Mouse (Mus musculus) MEL (cell line): ENCODE measurements around the gene Cntnap2. TPM values are rescaled to one million over a fixed set of nuclear protein-coding genes. Genes with fewer than 3 reads are reported as not detected.

Source experiments
- DNase-seq: peaks from one replicate; pipeline ENCODE4 v3.0.0; 2011; ENCODE audit warnings: low read depth, low spot score
- H3K27ac ChIP-seq: 2 replicates; pipeline ENCODE4 v1.5.1; 2012; ENCODE audit warnings: low read depth, mild to moderate bottlenecking, control low read depth, low read length, moderate library complexity; ENCODE audit not compliant: control insufficient read depth
- H3K27me3 ChIP-seq, 2 experiments: fragments of 150-350 bp in 1 of 2; sonication (generic) in 1 of 2; 2 replicates each; pipeline ENCODE4 v1.6.1; 2012; ENCODE audit warnings: low read length in 2 of 2, mild to moderate bottlenecking in 2 of 2, improper control_type of control experiment in 1 of 2, moderate library complexity in 1 of 2; ENCODE audit not compliant: insufficient read depth in 2 of 2, control insufficient read depth in 1 of 2
- H3K36me3 ChIP-seq, 2 experiments: 2 replicates each; pipeline ENCODE4 v1.6.1; 2012 to 2014; ENCODE audit warnings: low read length in 2 of 2, improper control_type of control experiment in 1 of 2, inconsistent platforms in 1 of 2, mild to moderate bottlenecking in 1 of 2; ENCODE audit not compliant: insufficient read depth in 2 of 2, control insufficient read depth in 1 of 2
- H3K4me1 ChIP-seq, 2 experiments: fragments of 150-350 bp in 1 of 2; sonication (generic) in 1 of 2; 2 replicates each; pipeline ENCODE4 v1.6.1; 2012; ENCODE audit warnings: low read length in 2 of 2, improper control_type of control experiment in 1 of 2, mild to moderate bottlenecking in 1 of 2; ENCODE audit not compliant: insufficient read depth in 2 of 2, control insufficient read depth in 1 of 2
- H3K4me3 ChIP-seq, 2 experiments: fragments of 150-350 bp in 1 of 2; sonication (generic) in 1 of 2; 2 replicates each; pipeline ENCODE4 v1.5.1; 2012; ENCODE audit warnings: low read depth in 2 of 2, low read length in 2 of 2, mild to moderate bottlenecking in 2 of 2, moderate library complexity in 2 of 2, control low read depth in 1 of 2, improper control_type of control experiment in 1 of 2; ENCODE audit not compliant: control insufficient read depth in 1 of 2, insufficient read depth in 1 of 2
- H3K79me2 ChIP-seq: 2 replicates; pipeline ENCODE4 v1.6.1; 2012; ENCODE audit warnings: mild to moderate bottlenecking, low read length, moderate library complexity; ENCODE audit not compliant: control insufficient read depth, poor library complexity, insufficient read depth
- H3K9ac ChIP-seq: 2 replicates; pipeline ENCODE4 v1.6.1; 2012; ENCODE audit warnings: low read depth, mild to moderate bottlenecking, control low read depth, low read length, moderate library complexity; ENCODE audit not compliant: control insufficient read depth, poor library complexity, severe bottlenecking
- H3K9me3 ChIP-seq: fragments of 150-350 bp; sonication (generic); replicated peaks from 2 replicates; pipeline ENCODE4 v1.6.1; 2012; ENCODE audit warnings: mild to moderate bottlenecking, low read length, improper control_type of control experiment, moderate library complexity; ENCODE audit not compliant: insufficient read depth
- CHD2 ChIP-seq: IDR thresholded peaks from 2 replicates; pipeline ENCODE4 v1.6.1; 2011; ENCODE audit warnings: low read length, improper control_type of control experiment
- GATA1 ChIP-seq: IDR thresholded peaks from 2 replicates; pipeline ENCODE4 v1.6.1; 2011; ENCODE audit warnings: low read depth, low read length, improper control_type of control experiment
- MAFK ChIP-seq: IDR thresholded peaks from 2 replicates; pipeline ENCODE4 v1.6.1; 2011; ENCODE audit warnings: low read depth, mild to moderate bottlenecking, low read length, improper control_type of control experiment, borderline replicate concordance
- MAX ChIP-seq: IDR thresholded peaks from 2 replicates; pipeline ENCODE4 v1.6.1; 2011; ENCODE audit warnings: low read length, improper control_type of control experiment
- MAZ ChIP-seq: IDR thresholded peaks from 2 replicates; pipeline ENCODE4 v1.6.1; 2012; ENCODE audit warnings: low read depth, mild to moderate bottlenecking, inconsistent platforms, low read length, improper control_type of control experiment
- MEF2A ChIP-seq: IDR thresholded peaks from 2 replicates; pipeline ENCODE4 v1.6.1; 2014; ENCODE audit warnings: low read depth, mild to moderate bottlenecking, inconsistent platforms, low read length, improper control_type of control experiment; ENCODE audit not compliant: poor library complexity, insufficient replicate concordance, severe bottlenecking; ENCODE audit errors: extremely low read depth
- MYC ChIP-seq: IDR thresholded peaks from 2 replicates; pipeline ENCODE4 v1.6.1; 2011; ENCODE audit warnings: low read depth, mild to moderate bottlenecking, low read length, improper control_type of control experiment, moderate library complexity
- RCOR1 ChIP-seq: IDR thresholded peaks from 2 replicates; pipeline ENCODE4 v1.6.1; 2012; ENCODE audit warnings: low read depth, mild to moderate bottlenecking, inconsistent platforms, low read length, improper control_type of control experiment
- TBP ChIP-seq: IDR thresholded peaks from 2 replicates; pipeline ENCODE4 v1.8.0; 2011; ENCODE audit warnings: low read depth, low read length, improper control_type of control experiment
- TCF12 ChIP-seq: IDR thresholded peaks from 2 replicates; pipeline ENCODE4 v1.6.1; 2014; ENCODE audit warnings: low read depth, mild to moderate bottlenecking, inconsistent platforms, low read length, improper control_type of control experiment, moderate library complexity
- USF1 ChIP-seq: IDR thresholded peaks from 2 replicates; pipeline ENCODE4 v1.6.1; 2014; ENCODE audit warnings: low read depth, mild to moderate bottlenecking, inconsistent platforms, low read length, improper control_type of control experiment, moderate library complexity
- USF2 ChIP-seq, 2 experiments: IDR thresholded peaks; 2 replicates each; pipeline ENCODE4 v1.6.1; 2011 to 2012; ENCODE audit warnings: improper control_type of control experiment in 2 of 2, low read length in 2 of 2, borderline replicate concordance in 1 of 2, inconsistent platforms in 1 of 2, low read depth in 1 of 2, mild to moderate bottlenecking in 1 of 2; ENCODE audit not compliant: insufficient read depth in 1 of 2
- ZC3H11A ChIP-seq: IDR thresholded peaks from 2 replicates; pipeline ENCODE4 v1.6.1; 2012; ENCODE audit warnings: low read depth, mild to moderate bottlenecking, inconsistent platforms, low read length, improper control_type of control experiment
- ZKSCAN1 ChIP-seq: IDR thresholded peaks from 2 replicates; pipeline ENCODE4 v1.6.1; 2012; ENCODE audit warnings: low read depth, mild to moderate bottlenecking, inconsistent platforms, low read length, improper control_type of control experiment, moderate library complexity
- ZNF384 ChIP-seq: IDR thresholded peaks from 2 replicates; pipeline ENCODE4 v1.6.1; 2012; ENCODE audit warnings: low read depth, mild to moderate bottlenecking, inconsistent platforms, low read length, improper control_type of control experiment
- polyA plus RNA-seq, 2 experiments: library from polyadenylated mRNA; stranded (reverse) in 1 of 2; unstranded in 1 of 2; fragments of >175 nt in 1 of 2; fragments of >200 nt in 1 of 2; gene quantifications; 2 replicates each; pipeline versions ENCODE4 v1.2.1 to v1.2.4; 2012; ENCODE audit warnings: low replicate concordance in 2 of 2, low read depth in 1 of 2; ENCODE audit not compliant: insufficient read length in 2 of 2, insufficient read depth in 1 of 2, missing spikeins in 1 of 2
- total RNA-seq: library from RNA; depleted of rRNA; stranded (reverse); fragments of 300-350 nt; gene quantifications from 2 replicates; pipeline ENCODE4 v1.2.3, GENCODE M21; 2012

Cntnap2 gene
- total and polyA plus RNA-seq, 3 experiments = 0.01 TPM; not detected in 2

- H3K79me2 ChIP-seq = no peaks in the 10 kb centered on the region
- H3K27ac ChIP-seq = no peak overlapping the region
- H3K36me3 ChIP-seq = no peaks in the 10 kb centered on the region
- H3K9me3 ChIP-seq = no peaks in the 10 kb centered on the region
- no peak for DNase-seq
- H3K4me3 ChIP-seq = no peak overlapping the region
- H3K27me3 ChIP-seq = no peaks in the 10 kb centered on the region
- H3K4me1 ChIP-seq = no peaks in the 10 kb centered on the region
- no peak overlapping the region for H3K9ac ChIP-seq
- TF ChIP-seq USF1 = no peak
- no peak for TF ChIP-seq MAX
- TF ChIP-seq ZKSCAN1 = no peak
- no peak for TF ChIP-seq ZC3H11A
- no peak for TF ChIP-seq TCF12
- no peak for TF ChIP-seq MYC
- TF ChIP-seq MEF2A = no peak
- TF ChIP-seq MAFK = no peak
- TF ChIP-seq GATA1 = no peak
- no peak for TF ChIP-seq TBP
- TF ChIP-seq, all 39 proteins: peak for 0
Measured at GRCm38 (mm10) chr6:45455424-45455823, 396.3 kb downstream of the Cntnap2 start.

GRCm38 (mm10) chr6:45518221-45518620 lies 459.1 kb downstream of the Cntnap2 start:
- Histone ChIP-seq H3K36me3 (no peaks in the 10 kb centered on the region), H3K79me2 (no peaks in the 10 kb centered on the region), H3K9ac (no peak overlapping the region), H3K4me1 (no peaks in the 10 kb centered on the region), H3K27me3 (no peaks in the 10 kb centered on the region), H3K27ac (no peak overlapping the region), H3K9me3 (no peaks in the 10 kb centered on the region), H3K4me3 (no peak overlapping the region)
- TF ChIP-seq CHD2 (no peak), ZNF384 (no peak), USF2 (IDR thresholded peaks at IDR 0.05; ENCODE audit: borderline replicate concordance in 1 of 2, insufficient read depth in 1 of 2, low read depth in 1 of 2, low read length in 2 of 2) (no peak), RCOR1 (no peak)
- DNase-seq = no peak

- no peak overlapping the region for H3K9ac ChIP-seq
- H3K27me3 ChIP-seq = no peaks in the 10 kb centered on the region
- no peak overlapping the region for H3K27ac ChIP-seq
- DNase-seq = no peak
- no peaks in the 10 kb centered on the region for H3K9me3 ChIP-seq
- no peaks in the 10 kb centered on the region for H3K36me3 ChIP-seq
- H3K4me3 ChIP-seq = no peak overlapping the region
- H3K4me1 ChIP-seq = no peaks in the 10 kb centered on the region
- no peaks in the 10 kb centered on the region for H3K79me2 ChIP-seq
- TF ChIP-seq MAZ = no peak
- TF ChIP-seq MAFK = no peak
- TF ChIP-seq TBP = no peak
Measured at GRCm38 (mm10) chr6:45536999-45537398, 477.8 kb downstream of the Cntnap2 start.
